Mouse (Mus musculus) cortical plate, adult 2 months (tissue): ENCODE data around the gene Wdr83os. TPM values are rescaled to one million over a fixed set of nuclear protein-coding genes. Genes with fewer than 3 reads are reported as not detected.
"Not testable (repeated sequence)": the region's sequence is repeated elsewhere in the genome, so short reads cannot be mapped to it uniquely, and the experiment has no call there.

Experiments used
- H3K27ac ChIP-seq: fragments of 200-500 bp; 2 replicates; pipeline ENCODE4 v1.5.1; 2012; ENCODE audit warnings: low read length, control low read depth, inconsistent platforms; ENCODE audit not compliant: insufficient read depth
- H3K4me1 ChIP-seq: fragments of 200-500 bp; 2 replicates; pipeline ENCODE4 v1.6.1; 2011; ENCODE audit warnings: low read length; ENCODE audit not compliant: control insufficient read depth, insufficient read depth
- H3K4me3 ChIP-seq: fragments of 200-500 bp; 2 replicates; pipeline ENCODE4 v1.5.1; 2011; ENCODE audit warnings: mild to moderate bottlenecking, low read length, control low read depth; ENCODE audit not compliant: insufficient read depth
- CTCF ChIP-seq: fragments of 200-500 bp; IDR thresholded peaks from 2 replicates; pipeline ENCODE4 v1.5.1; 2011; ENCODE audit warnings: mild to moderate bottlenecking, control low read depth, low read length; ENCODE audit not compliant: insufficient read depth; ENCODE audit errors: extremely low read depth
- POLR2A ChIP-seq: fragments of 200-500 bp; IDR thresholded peaks from 2 replicates; pipeline ENCODE4 v1.6.1; 2011; ENCODE audit warnings: mild to moderate bottlenecking, low read length, control low read depth; ENCODE audit not compliant: insufficient read depth; ENCODE audit errors: extremely low read depth
- polyA plus RNA-seq: library from polyadenylated mRNA; depleted of rRNA; stranded (reverse); fragments of >200 nt; gene quantifications from 2 replicates; pipeline ENCODE4 v1.2.3, GENCODE M21; 2012; rRNA removed

Gene Wdr83os
- polyA plus RNA-seq, 1 experiment: 139 TPM

DNA sequence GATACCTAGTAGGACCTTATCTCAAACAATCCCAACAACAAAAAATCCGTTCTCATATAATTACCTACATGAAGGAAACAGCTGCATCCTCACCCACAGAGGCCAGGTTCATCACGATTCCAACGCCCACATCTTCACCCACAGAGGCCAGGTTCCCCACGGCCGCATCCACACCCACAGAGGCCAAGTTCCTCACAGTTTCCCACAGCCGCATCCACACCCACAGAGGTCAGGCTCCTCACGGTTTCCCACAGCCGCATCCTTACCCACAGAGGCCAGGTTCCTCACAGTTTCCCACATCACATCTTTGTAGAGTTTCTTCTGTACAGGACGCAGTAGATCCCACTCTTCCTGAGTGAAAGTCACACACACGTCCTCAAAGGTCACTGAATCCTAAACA lies 32.7 kb downstream of the Wdr83os start:
- no peaks in the 10 kb centered on the region for H3K4me1 ChIP-seq
- no peak for TF ChIP-seq CTCF
- TF ChIP-seq POLR2A: no peak
- no peak overlapping the region for H3K4me3 ChIP-seq
- H3K27ac ChIP-seq: no peak overlapping the region

DNA sequence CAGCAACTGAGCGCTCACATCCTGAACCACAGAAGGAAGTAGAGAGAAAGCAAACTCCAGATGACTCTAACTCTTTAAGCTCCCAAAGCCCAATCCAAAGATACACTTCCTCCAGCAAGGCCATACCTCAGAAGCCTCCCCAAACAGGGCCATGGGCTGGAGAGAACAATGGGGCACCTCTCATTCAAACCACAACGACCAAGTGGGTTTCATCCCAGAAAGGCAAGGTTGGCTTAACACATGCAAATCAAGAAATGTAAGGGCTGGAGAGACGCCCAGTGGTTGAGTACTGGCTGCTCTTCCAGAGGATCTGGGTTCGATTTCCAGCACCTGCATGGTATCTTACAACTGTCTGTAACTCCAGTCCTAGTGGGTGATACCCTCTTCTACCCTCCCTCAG lies 35.0 kb downstream of the Wdr83os start:
- Histone ChIP-seq H3K4me1 (no peaks in the 10 kb centered on the region), H3K4me3 (no peak overlapping the region), H3K27ac (no peak overlapping the region)
- TF ChIP-seq CTCF: no peak
- no peak for TF ChIP-seq POLR2A

DNA sequence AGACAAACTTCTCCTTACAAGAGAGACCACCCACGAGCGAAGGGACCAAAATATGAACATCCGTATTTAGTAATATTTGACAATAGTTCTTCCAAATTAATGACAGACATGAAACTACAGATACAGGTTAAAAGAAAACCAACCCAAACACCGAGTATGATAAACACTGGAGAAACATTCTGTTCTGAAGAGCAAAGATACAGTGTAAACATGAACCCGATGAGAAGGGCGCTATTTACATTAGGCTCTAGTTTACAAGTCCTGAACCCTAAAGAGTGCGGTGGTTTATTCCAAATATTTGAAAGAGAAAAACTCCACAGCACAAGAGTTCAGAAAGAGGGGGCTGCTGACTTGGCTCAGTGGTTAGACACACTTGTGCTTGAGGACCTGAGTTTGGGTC lies 36.4 kb downstream of the Wdr83os start:
- TF ChIP-seq CTCF: no peak
- TF ChIP-seq POLR2A: no peak
- Histone ChIP-seq H3K4me1 (no peaks in the 10 kb centered on the region), H3K4me3 (no peak overlapping the region), H3K27ac (no peak overlapping the region)

DNA sequence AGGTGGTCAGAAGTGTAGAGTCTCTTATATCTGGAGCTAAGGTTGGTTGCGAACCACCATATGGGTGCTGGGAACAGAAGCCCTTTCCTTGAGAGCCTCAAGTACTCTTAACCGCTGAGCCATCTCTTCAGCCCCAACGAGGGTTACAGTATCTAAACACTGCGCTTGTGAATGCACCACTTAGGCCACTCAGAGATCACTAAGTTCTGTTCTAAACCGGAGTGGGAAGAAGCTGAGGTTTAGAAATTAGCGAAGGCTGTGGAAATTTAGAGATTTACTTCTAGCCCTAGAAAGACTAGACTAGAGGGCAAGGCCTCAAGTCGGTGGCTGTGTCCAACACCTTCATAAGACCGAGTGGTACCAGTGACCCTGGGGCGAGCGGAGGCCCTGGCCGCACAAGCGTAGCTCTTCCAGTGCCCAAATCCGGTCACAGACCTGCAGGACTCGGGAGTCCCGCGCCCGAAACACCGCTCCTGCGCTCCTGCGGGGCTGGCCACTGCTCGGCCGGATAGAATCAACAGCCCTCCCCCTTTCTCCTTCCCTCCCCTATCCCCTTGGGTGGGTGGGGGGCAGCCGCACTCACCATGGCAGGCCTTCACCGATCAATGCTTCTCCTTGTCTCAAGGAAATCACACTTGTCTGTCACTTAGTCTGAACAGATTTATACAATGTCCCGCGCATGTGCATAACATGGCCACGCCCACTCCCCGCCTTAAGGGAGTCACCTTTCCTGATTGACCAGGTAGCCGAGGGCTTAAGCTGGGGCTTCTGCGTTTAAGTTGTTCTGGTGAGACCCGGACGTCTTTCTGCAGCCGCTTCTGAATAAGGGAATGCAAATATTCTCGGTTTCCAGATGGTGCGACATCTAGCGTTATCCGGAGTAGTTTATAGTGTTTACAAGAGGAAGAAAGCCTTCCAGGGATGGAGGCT lies 38.8 kb downstream of the Wdr83os start:
- TF ChIP-seq CTCF (peak; percentile 19; the same call in 1 of the 2 replicates), POLR2A (peak; percentile 68)
- Histone ChIP-seq H3K27ac (no peak overlapping the region), H3K4me1 (no peaks in the 10 kb centered on the region), H3K4me3 (peak overlapping the region; percentile 59)

DNA sequence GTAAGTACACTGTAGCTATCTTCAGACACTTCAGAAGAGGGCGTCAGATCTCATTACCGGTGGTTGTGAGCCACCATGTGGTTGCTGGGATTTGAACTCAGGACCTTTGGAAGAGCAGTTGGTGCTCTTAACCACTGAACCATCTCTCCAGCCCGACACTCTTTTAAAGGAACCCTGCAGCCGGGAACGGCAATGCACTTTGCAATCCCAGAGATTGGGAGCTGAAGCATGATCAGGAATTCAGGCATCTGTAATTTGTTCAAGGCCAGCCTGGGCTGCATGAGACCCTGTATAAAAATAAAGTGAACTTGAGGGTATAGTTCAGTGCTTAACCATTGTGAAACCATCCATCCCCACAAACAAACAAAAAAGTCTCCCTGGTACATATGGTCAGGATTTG lies 39.7 kb downstream of the Wdr83os start:
- not testable (repeated sequence) for H3K4me1 ChIP-seq, H3K27ac ChIP-seq
- peak overlapping the region; percentile 59; the same call in 1 of the 2 replicates for H3K4me3 ChIP-seq

DNA sequence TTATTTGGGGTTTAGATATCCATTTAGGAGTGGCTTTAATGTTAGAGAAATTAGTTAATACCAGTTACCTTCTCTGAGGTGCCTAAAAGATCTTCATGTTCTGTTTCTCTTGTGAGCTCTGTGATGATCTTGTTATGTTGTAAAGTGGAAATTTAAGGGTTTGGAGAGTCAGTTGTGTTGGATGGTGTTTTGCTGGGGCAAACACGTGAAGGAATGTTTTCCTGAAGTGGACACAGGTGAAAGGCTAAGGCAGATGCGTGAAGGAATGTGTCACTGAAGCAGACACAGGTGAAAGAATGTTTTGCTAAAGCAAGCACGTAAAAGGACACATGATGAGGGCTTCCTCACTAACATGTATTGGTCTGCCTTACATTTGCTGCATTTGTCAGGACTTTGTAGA lies 42.5 kb downstream of the Wdr83os start, which contains the start of gene Zfp791:
Gene Zfp791, minus strand, starts transcription at position 101 of the 400 bp plus-strand sequence.
- H3K4me3 ChIP-seq: no peak within 1 kb of the TSS
- H3K4me1 ChIP-seq: no peaks in the 10 kb centered on the region
- H3K27ac ChIP-seq: no peak within 1 kb of the TSS
- no peak for TF ChIP-seq POLR2A

DNA sequence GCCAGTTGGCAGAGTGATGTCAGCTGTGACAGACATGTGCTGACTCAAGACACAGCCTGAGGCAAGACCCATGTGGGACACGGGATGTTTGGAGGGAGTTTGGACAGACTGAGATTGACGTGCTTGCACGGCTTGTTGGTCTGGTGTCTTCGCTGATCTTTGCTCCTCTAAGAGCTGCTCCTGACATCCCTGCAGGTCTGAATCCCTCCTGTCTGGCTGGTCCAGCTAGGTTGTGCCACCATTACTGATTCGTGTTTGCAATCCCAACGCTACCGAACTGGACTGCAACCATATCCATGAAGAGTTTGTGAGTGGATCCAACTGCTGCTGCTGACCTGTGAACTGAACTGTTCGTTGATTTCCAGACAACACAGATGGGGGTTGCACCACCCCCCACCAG lies 43.2 kb downstream of the Wdr83os start:
- no peak overlapping the region for H3K27ac ChIP-seq
- TF ChIP-seq POLR2A (no peak), CTCF (no peak)
- H3K4me3 ChIP-seq: no peak overlapping the region
- H3K4me1 ChIP-seq: no peaks in the 10 kb centered on the region

Other genes with a start within 250 kb of the Wdr83os start
- gene Gadd45gip1, start 249.2 kb upstream of the Wdr83os start, polyA plus RNA-seq: 26.0 and 31.2 TPM in 2 replicates
- 84.7 and 85.9 TPM in 2 replicates for gene Rad23a, start 240.1 kb upstream of the Wdr83os start, polyA plus RNA-seq
- gene Calr, start 233.8 kb upstream of the Wdr83os start, polyA plus RNA-seq: 437 and 467 TPM in 2 replicates
- gene Farsa, start 223.8 kb upstream of the Wdr83os start, polyA plus RNA-seq: 58.7 and 60.4 TPM in 2 replicates
- 3.7 and 4.2 TPM in 2 replicates for gene Syce2, start 208.6 kb upstream of the Wdr83os start, polyA plus RNA-seq
- gene Gcdh, start 186.8 kb upstream of the Wdr83os start, polyA plus RNA-seq: 81.5 and 91.9 TPM in 2 replicates
- 0.23 and 0.35 TPM in 2 replicates for gene Klf1, start 178.8 kb upstream of the Wdr83os start, polyA plus RNA-seq
- 6.1 and 6.7 TPM in 2 replicates for gene Dnase2a, start 172.2 kb upstream of the Wdr83os start, polyA plus RNA-seq
- gene Mast1, start 143.4 kb upstream of the Wdr83os start, polyA plus RNA-seq: 76.0 and 79.7 TPM in 2 replicates
- gene Rtbdn, start 133.7 kb upstream of the Wdr83os start, polyA plus RNA-seq: 6.0 and 6.1 TPM in 2 replicates
- not detected in 2 replicates for gene Gm49661, start 111.3 kb upstream of the Wdr83os start, polyA plus RNA-seq
- 287 TPM in 2 replicates for gene Prdx2, start 111.2 kb upstream of the Wdr83os start, polyA plus RNA-seq
- gene Rnaseh2a, start 111.0 kb upstream of the Wdr83os start, polyA plus RNA-seq: 37.3 and 37.7 TPM in 2 replicates
- gene Junb, start 102.0 kb upstream of the Wdr83os start, polyA plus RNA-seq: 57.5 and 81.7 TPM in 2 replicates
- 15.6 and 19.2 TPM in 2 replicates for gene Hook2, start 90.1 kb upstream of the Wdr83os start, polyA plus RNA-seq
- gene Best2, start 66.2 kb upstream of the Wdr83os start, polyA plus RNA-seq: not detected in 2 replicates
- 267 and 268 TPM in 2 replicates for gene Asna1, start 55.5 kb upstream of the Wdr83os start, polyA plus RNA-seq
- 118 and 119 TPM in 2 replicates for gene Trir, start 53.9 kb upstream of the Wdr83os start, polyA plus RNA-seq
- 110 and 112 TPM in 2 replicates for gene Tnpo2, start 43.8 kb upstream of the Wdr83os start, polyA plus RNA-seq
- 45.1 and 45.8 TPM in 2 replicates for gene Fbxw9, start 20.7 kb upstream of the Wdr83os start, polyA plus RNA-seq
- not detected in 2 replicates for gene Gm5741, start 12.8 kb upstream of the Wdr83os start, polyA plus RNA-seq
- gene Dhps, start 9.0 kb upstream of the Wdr83os start, polyA plus RNA-seq: 70.6 and 74.6 TPM in 2 replicates
- 54.7 and 56.4 TPM in 2 replicates for gene Wdr83, start 566 bp downstream of the Wdr83os start, polyA plus RNA-seq
- gene Man2b1, start 2.5 kb downstream of the Wdr83os start, polyA plus RNA-seq: 49.2 and 50.1 TPM in 2 replicates
- gene Zfp791, start 42.4 kb downstream of the Wdr83os start, polyA plus RNA-seq: 3.7 and 4.2 TPM in 2 replicates
- not detected in 2 replicates for gene Cks1brt, start 71.2 kb downstream of the Wdr83os start, polyA plus RNA-seq
- gene Olfr371, start 145.2 kb downstream of the Wdr83os start, polyA plus RNA-seq: not detected in 2 replicates
- 39.5 and 43.4 TPM in 2 replicates for gene Orc6, start 218.9 kb downstream of the Wdr83os start, polyA plus RNA-seq
- gene Vps35, start 219.1 kb downstream of the Wdr83os start, polyA plus RNA-seq: 81.2 and 84.2 TPM in 2 replicates